Mouse (Mus musculus): Measurements from ENCODE around the gene Hip1r. TPM values are rescaled to one million over a fixed set of nuclear protein-coding genes. Genes with fewer than 3 reads are reported as not detected.

The Hip1r gene
- polyA plus RNA-seq, 1 experiment from 2014 or later, result 20.2 TPM

DNA sequence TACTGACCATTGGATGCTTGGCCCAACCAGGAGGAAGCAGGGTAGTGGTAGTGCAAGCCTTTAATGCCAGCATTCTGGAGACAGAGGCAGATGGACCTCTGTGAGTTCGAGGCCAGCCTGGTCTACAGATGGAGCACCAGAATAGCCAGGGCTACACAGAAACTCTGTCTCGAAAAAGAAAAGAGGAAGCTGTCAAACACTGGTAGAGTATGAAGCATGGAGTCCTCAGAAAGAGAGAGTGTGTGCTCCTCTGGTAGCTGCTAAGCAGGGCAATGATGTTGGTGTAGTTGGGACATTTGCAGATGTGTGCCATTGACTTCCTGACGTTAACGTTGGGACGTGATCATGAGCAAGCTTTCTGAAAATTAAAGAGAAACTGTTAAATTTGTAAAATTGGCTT lies 34.9 kb upstream of the Hip1r start:
- H3K36me3 ChIP-seq (ENCODE audit: control insufficient read depth, insufficient read depth, low read length), result no peaks in the 10 kb centered on the region
- H3K4me2 ChIP-seq, result no peak overlapping the region
- H3K4me3 ChIP-seq (ENCODE audit: low read depth, low read length), result no peak overlapping the region
- 0 out of 2 replicates have a peak, but pooled peaks cover 3% of the 10 kb centered on the region for H3K4me1 ChIP-seq (replicated peaks; ENCODE audit: control insufficient read depth, insufficient read depth, low read length)
- WGBS, result 72% methylated on average over 5 of the region's 5 CpGs
- no peak for DNase-seq (ENCODE audit: low spot score)
- no peak for ATAC-seq (replicated peaks; ENCODE audit: low FRiP score)
- no peaks in the 10 kb centered on the region for H3K9me3 ChIP-seq (ENCODE audit: control insufficient read depth, low read length)
- H3K9ac ChIP-seq (ENCODE audit: low read depth, low read length), result no peak overlapping the region
- H3K27ac ChIP-seq (ENCODE audit: low read depth, low read length), result no peak overlapping the region
- no peaks in the 10 kb centered on the region for H3K27me3 ChIP-seq (replicated peaks; ENCODE audit: control insufficient read depth, insufficient read depth, low read length)

DNA sequence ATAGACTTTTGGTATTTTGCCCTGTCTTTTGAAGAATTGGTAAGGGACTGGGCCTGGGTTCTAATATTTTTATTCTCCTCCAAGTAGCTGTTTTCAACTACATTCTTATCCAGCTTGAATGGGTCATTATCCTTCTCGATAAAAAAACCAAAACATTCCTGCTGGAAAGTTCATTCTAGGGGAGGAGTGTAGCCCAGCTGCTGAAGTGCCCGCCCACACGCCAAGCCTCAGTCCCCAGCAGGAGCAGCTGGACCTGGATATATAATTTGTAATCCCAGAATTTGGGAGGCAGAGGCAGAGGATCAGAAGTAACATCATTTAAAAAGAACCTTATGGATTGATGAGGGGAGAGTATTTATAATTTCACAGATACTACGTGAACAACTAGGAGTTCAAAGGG lies 26.9 kb upstream of the Hip1r start:
- ATAC-seq (replicated peaks; ENCODE audit: low FRiP score), result no peak
- 66% methylated on average over 4 of the region's 4 CpGs for WGBS
- no peaks in the 10 kb centered on the region for H3K36me3 ChIP-seq (ENCODE audit: control insufficient read depth, insufficient read depth, low read length)

DNA sequence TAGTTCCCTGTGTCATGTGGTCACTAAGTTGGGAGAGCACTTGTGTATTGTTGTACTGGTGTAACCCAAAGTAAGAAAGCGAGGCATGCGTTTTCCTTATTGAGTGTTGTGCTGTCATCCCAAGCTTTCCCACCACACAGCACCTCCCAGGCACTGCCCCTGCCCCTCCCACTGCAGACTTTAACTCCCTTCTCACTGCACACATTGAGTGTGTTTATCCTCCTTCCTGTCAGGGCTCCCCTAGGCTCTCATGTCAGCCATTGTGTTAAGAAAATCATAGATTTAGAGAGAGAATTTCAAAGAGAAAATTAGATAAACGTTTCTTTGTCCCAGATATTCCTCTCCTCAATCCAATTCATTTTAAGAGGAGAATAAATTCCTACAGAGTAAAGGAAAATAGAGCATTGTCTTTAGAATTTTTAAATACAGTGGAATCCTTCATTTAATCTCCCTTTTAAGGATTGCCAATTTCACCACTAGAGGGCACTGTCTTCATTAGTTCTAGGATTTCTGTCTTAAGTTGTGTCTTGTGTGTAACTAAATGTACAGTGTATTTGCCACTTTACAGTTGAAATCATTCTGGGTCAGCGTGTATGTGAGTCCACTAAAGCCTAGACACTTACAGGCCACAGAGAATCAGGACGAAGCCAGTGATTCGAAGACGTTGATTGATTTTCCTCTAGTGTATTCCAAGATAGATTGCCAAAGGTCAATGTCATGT lies 26.2 kb upstream of the Hip1r start:
- ATAC-seq (replicated peaks; ENCODE audit: low FRiP score), result no peak

More for the DNA sequence above, 26.9 kb upstream of the Hip1r start:
- Histone ChIP-seq H3K9ac (ENCODE audit: low read depth, low read length) (no peak overlapping the region), H3K4me1 (replicated peaks; ENCODE audit: control insufficient read depth, insufficient read depth, low read length) (no peaks in the 10 kb centered on the region), H3K4me2 (no peak overlapping the region), H3K27ac (ENCODE audit: low read depth, low read length) (no peak overlapping the region), H3K4me3 (ENCODE audit: low read depth, low read length) (no peak overlapping the region), H3K9me3 (ENCODE audit: control insufficient read depth, low read length) (no peaks in the 10 kb centered on the region), H3K27me3 (replicated peaks; ENCODE audit: control insufficient read depth, insufficient read depth, low read length) (no peaks in the 10 kb centered on the region)
- no peak for DNase-seq (ENCODE audit: low spot score)

DNA sequence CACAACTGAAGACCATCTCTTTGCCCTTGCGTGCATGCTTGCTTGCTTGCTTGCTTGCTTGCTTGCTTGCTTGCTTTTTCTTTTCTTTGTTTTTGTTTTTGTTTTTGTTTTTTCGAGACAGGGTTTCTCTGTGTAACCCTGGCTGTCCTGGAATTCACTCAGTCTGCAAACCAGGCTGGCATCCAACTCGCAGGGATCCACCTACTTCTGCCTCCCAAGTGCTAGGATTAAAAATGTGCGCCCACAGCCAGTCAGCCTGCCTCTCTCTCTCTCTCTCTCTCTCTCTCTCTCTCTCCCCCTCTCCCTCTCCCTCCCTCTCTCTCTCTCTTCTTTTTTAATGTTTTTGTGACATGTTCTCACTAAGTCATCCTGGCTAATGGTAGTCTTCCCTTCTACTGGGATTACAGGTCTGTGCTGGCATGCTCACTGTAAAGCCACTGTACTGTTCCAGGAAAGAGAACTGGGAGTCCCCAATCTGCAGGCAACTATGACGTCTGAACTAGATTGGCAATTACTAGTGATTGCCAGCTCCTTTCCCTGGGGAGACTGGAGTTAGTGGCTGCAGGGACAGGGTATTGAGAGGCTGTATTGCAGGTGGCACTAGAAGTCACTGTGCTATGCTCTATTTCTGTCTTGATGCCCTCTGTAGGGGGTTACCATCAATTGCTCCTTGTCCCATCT lies 20.9 kb upstream of the Hip1r start:
- Histone ChIP-seq H3K9me3 (ENCODE audit: control insufficient read depth, low read length) (no peaks in the 10 kb centered on the region), H3K4me3 (ENCODE audit: low read depth, low read length) (no peak overlapping the region), H3K27me3 (replicated peaks; ENCODE audit: control insufficient read depth, insufficient read depth, low read length) (no peaks in the 10 kb centered on the region), H3K27ac (ENCODE audit: low read depth, low read length) (no peak overlapping the region), H3K9ac (ENCODE audit: low read depth, low read length) (no peak overlapping the region), H3K4me1 (replicated peaks; ENCODE audit: control insufficient read depth, insufficient read depth, low read length) (no peaks in the 10 kb centered on the region), H3K36me3 (ENCODE audit: control insufficient read depth, insufficient read depth, low read length) (no peaks in the 10 kb centered on the region), H3K4me2 (no peak overlapping the region)
- DNase-seq (ENCODE audit: low spot score) (no peak), ATAC-seq (replicated peaks; ENCODE audit: low FRiP score) (no peak)
- WGBS, result 66% methylated on average over 5 of the region's 5 CpGs

More for the DNA sequence above, 26.2 kb upstream of the Hip1r start:
- Histone ChIP-seq H3K4me1 (replicated peaks; ENCODE audit: control insufficient read depth, insufficient read depth, low read length) (no peaks in the 10 kb centered on the region), H3K27me3 (replicated peaks; ENCODE audit: control insufficient read depth, insufficient read depth, low read length) (no peaks in the 10 kb centered on the region), H3K4me3 (ENCODE audit: low read depth, low read length) (no peak overlapping the region), H3K9ac (ENCODE audit: low read depth, low read length) (no peak overlapping the region), H3K9me3 (ENCODE audit: control insufficient read depth, low read length) (no peaks in the 10 kb centered on the region), H3K36me3 (ENCODE audit: control insufficient read depth, insufficient read depth, low read length) (no peaks in the 10 kb centered on the region), H3K4me2 (no peak overlapping the region), H3K27ac (ENCODE audit: low read depth, low read length) (no peak overlapping the region)
- DNase-seq (ENCODE audit: low spot score), result no peak
- 53% methylated on average over 7 of the region's 7 CpGs for WGBS

DNA sequence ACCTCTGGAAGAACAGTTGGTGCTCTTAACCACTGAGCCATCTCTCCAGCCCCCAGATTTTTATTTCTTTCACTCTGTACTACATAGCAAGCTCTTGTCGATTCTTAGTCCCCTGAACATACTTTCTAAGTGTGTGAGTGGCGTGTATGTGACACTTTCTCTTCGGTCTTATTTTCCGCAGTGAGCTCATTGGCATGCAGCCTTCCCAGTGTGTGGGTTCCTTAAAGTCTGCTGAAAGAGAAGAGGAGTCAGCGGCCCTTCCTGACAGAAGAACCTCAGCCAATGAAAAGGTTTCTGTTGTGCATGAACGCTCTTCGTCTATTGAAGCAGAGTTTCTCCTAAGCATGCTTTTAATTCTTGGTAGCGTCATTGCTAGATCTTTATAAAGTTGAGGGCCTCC lies 16.2 kb upstream of the Hip1r start:
- Histone ChIP-seq H3K27me3 (replicated peaks; ENCODE audit: control insufficient read depth, insufficient read depth, low read length) (no peaks in the 10 kb centered on the region), H3K4me1 (replicated peaks; ENCODE audit: control insufficient read depth, insufficient read depth, low read length) (no peaks in the 10 kb centered on the region), H3K36me3 (ENCODE audit: control insufficient read depth, insufficient read depth, low read length) (no peaks in the 10 kb centered on the region), H3K9me3 (ENCODE audit: control insufficient read depth, low read length) (no peaks in the 10 kb centered on the region), H3K9ac (ENCODE audit: low read depth, low read length) (no peak overlapping the region), H3K4me3 (ENCODE audit: low read depth, low read length) (no peak overlapping the region), H3K27ac (ENCODE audit: low read depth, low read length) (no peak overlapping the region), H3K4me2 (no peak overlapping the region)
- 94% methylated on average over 8 of the region's 8 CpGs for WGBS
- no peak for ATAC-seq (replicated peaks; ENCODE audit: low FRiP score)
- DNase-seq (ENCODE audit: low spot score), result no peak

DNA sequence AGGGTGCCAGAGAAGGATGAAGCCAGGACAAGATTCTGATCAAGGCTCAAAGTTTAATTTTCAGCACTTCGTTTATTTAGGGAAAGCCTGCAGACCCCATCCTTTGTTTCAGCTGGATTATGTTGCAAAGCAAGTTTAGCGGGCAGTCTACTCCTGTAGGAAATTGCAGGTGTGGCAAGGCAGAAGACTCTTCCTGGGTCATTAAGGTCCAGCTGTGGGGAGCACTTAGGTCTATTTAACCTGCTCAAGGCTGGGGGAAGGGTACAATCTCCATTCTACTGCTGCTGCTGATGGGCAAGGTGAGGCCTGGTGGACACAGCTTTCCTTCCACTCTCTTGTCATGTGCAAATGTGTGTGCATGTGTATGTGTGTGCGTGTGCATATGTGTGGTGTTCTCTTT lies 14.4 kb upstream of the Hip1r start:
- WGBS, result 75% methylated on average over 3 of the region's 3 CpGs
- no peak for ATAC-seq (replicated peaks; ENCODE audit: low FRiP score)
- H3K9me3 ChIP-seq (ENCODE audit: control insufficient read depth, low read length), result no peaks in the 10 kb centered on the region
- H3K27me3 ChIP-seq (replicated peaks; ENCODE audit: control insufficient read depth, insufficient read depth, low read length), result no peaks in the 10 kb centered on the region
- no peak overlapping the region for H3K4me2 ChIP-seq
- H3K9ac ChIP-seq (ENCODE audit: low read depth, low read length), result no peak overlapping the region
- no peak overlapping the region for H3K27ac ChIP-seq (ENCODE audit: low read depth, low read length)
- H3K36me3 ChIP-seq (ENCODE audit: control insufficient read depth, insufficient read depth, low read length), result no peaks in the 10 kb centered on the region
- H3K4me3 ChIP-seq (ENCODE audit: low read depth, low read length), result no peak overlapping the region
- DNase-seq (ENCODE audit: low spot score), result no peak
- H3K4me1 ChIP-seq (replicated peaks; ENCODE audit: control insufficient read depth, insufficient read depth, low read length), result no peaks in the 10 kb centered on the region

DNA sequence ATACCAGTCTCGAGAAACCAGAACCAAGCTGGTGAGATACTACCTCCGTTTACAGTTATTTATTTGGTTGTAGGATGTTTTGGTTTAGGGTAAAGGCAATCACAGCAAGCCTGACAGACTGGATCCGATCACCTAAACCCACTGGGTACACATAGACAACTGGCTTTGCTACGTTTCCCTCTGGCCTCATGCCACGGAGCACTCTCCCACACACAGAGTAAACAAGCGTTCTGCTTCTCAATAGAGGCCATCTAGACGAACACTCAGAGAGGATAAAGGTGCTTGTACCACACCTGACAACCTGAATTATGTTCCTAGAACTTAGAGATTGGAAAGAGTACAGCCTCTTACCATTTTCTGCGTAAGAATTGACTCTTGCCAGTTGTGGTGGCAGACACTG lies 13.3 kb upstream of the Hip1r start:
- Histone ChIP-seq H3K9ac (ENCODE audit: low read depth, low read length) (no peak overlapping the region), H3K36me3 (ENCODE audit: control insufficient read depth, insufficient read depth, low read length) (no peaks in the 10 kb centered on the region), H3K4me2 (no peak overlapping the region), H3K4me3 (ENCODE audit: low read depth, low read length) (no peak overlapping the region), H3K4me1 (replicated peaks; ENCODE audit: control insufficient read depth, insufficient read depth, low read length) (no peaks in the 10 kb centered on the region), H3K27me3 (replicated peaks; ENCODE audit: control insufficient read depth, insufficient read depth, low read length) (no peaks in the 10 kb centered on the region), H3K27ac (ENCODE audit: low read depth, low read length) (no peak overlapping the region), H3K9me3 (ENCODE audit: control insufficient read depth, low read length) (no peaks in the 10 kb centered on the region)
- 67% methylated on average over 8 of the region's 8 CpGs for WGBS
- ATAC-seq (replicated peaks; ENCODE audit: low FRiP score) (no peak), DNase-seq (ENCODE audit: low spot score) (no peak)

DNA sequence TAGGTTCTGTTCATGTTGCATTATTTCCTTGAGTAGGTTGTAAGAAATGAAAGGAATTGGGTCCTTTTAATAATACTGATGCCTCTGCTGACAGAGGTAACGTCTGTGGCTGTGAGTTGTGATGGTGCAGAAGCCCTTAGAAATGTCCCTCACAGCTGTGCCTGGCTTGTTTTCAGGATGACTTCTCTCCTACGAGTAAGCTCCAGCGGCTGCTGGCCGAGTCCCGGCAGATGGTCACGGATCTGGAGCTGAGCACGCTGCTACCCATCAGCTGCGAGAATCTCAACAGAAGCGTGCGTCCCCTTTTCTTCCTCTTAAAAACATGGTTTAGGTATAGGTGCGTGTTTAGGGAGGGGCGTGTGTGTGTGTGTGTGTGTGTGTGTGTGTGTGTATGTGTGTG lies 12.4 kb upstream of the Hip1r start:
- DNase-seq (ENCODE audit: low spot score), result no peak
- WGBS, result 87% methylated on average over 12 of the region's 12 CpGs
- Histone ChIP-seq H3K27me3 (replicated peaks; ENCODE audit: control insufficient read depth, insufficient read depth, low read length) (no peaks in the 10 kb centered on the region), H3K9ac (ENCODE audit: low read depth, low read length) (no peak overlapping the region), H3K4me3 (ENCODE audit: low read depth, low read length) (no peak overlapping the region), H3K4me2 (no peak overlapping the region), H3K4me1 (replicated peaks; ENCODE audit: control insufficient read depth, insufficient read depth, low read length) (no peaks in the 10 kb centered on the region), H3K9me3 (ENCODE audit: control insufficient read depth, low read length) (no peaks in the 10 kb centered on the region), H3K27ac (ENCODE audit: low read depth, low read length) (no peak overlapping the region), H3K36me3 (ENCODE audit: control insufficient read depth, insufficient read depth, low read length) (no peaks in the 10 kb centered on the region)
- ATAC-seq (replicated peaks; ENCODE audit: low FRiP score), result no peak

DNA sequence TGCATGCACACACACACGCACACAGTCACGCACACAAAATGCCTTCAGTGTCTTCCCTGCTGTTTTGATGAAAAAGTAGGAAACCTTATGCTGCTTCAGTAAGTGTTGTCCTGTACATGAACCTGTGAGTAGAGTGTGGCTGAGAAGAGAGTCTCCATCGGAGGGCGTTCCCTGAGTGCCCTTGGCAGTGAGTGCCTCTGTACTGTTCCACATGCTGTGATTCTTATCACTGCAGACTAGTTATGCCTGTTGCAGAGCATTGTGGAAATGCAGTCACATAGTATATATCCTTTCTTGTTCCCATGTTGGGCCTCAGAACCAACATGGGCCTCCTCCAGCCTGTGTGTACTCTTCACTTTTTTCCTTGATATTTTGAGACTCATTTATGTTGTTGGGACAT lies 9.2 kb upstream of the Hip1r start:
- Histone ChIP-seq H3K9ac (ENCODE audit: low read depth, low read length) (no peak overlapping the region), H3K27me3 (replicated peaks; ENCODE audit: control insufficient read depth, insufficient read depth, low read length) (no peaks in the 10 kb centered on the region), H3K36me3 (ENCODE audit: control insufficient read depth, insufficient read depth, low read length) (no peaks in the 10 kb centered on the region), H3K4me1 (replicated peaks; ENCODE audit: control insufficient read depth, insufficient read depth, low read length) (0 out of 2 replicates have a peak, but pooled peaks cover 2% of the 10 kb centered on the region), H3K27ac (ENCODE audit: low read depth, low read length) (no peak overlapping the region), H3K4me2 (no peak overlapping the region), H3K9me3 (ENCODE audit: control insufficient read depth, low read length) (no peaks in the 10 kb centered on the region), H3K4me3 (ENCODE audit: low read depth, low read length) (no peak overlapping the region)
- no peak for ATAC-seq (replicated peaks; ENCODE audit: low FRiP score)
- DNase-seq (ENCODE audit: low spot score), result no peak
- whole genome bisulfite sequencing, result 87% methylated on average over 4 of the region's 4 CpGs
